Mouse (Mus musculus) heart, postnatal 14 days (tissue): ENCODE measurements around the gene Ear6. TPM values are rescaled to one million over a fixed set of nuclear protein-coding genes. Genes with fewer than 3 reads are reported as not detected.

Source experiments
- DNase-seq, 2 experiments: peaks; one replicate each; pipeline ENCODE4 v3.0.0; 2021 to 2022
- intact Hi-C: fragments of 180-260 bp; cut with DNase I; formaldehyde crosslinking; loops from one replicate; pipeline ENCODE4 v1.15.1; 2025
- microRNA-seq, 2 experiments: library from miRNA; unstranded; fragments of <30 nt; microRNA quantifications; one replicate each; pipeline ENCODE4 v1.2.0; 2021 to 2022
- total RNA-seq, 2 experiments: library from RNA; stranded (reverse); gene quantifications; 2 replicates each; pipeline ENCODE4 v1.2.3; 2021

Ear6 gene
- total RNA-seq, 2 experiments from 2014 or later, result not detected

DNA sequence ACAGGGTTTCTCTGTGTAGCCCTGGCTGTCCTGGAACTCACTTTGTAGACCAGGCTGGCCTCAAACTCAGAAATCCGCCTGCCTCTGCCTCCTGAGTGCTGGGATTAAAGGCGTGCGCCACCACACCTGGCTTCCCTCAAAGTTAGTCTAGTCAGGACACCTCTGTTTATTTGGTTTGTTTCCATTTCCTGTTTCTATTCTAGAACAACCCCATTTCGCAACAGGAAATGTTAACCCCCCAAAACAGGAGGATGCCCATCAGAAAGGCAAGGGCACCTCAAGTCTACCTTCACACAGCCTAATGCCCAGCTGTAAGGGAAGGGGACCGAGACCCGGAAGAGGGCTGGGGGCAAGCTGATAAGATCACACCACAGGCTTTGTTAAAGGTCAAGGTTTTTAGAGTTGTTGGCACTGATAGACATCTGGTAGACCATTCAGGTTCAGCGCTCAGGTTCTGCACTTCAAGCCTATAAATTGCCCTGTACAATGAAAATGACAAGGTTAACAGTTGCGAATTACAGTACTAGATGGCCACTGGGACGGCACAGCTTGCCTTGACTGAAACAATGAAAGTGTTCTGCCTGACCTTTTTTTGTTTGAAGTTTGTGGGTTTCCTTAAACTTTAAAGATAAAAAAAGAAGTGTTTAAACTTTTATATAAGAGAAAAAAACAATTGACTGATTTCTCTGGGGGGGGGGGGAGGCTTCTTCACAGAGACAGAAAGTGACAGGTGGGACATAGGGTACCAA, 38.9 kb downstream of the Ear6 start, which contains the start of gene Slc39a2:
Slc39a2 (plus strand) TSS at position 699 of the 749 bp plus-strand sequence.
- intact Hi-C loops, result no loop called here
- no peak for DNase-seq

DNA sequence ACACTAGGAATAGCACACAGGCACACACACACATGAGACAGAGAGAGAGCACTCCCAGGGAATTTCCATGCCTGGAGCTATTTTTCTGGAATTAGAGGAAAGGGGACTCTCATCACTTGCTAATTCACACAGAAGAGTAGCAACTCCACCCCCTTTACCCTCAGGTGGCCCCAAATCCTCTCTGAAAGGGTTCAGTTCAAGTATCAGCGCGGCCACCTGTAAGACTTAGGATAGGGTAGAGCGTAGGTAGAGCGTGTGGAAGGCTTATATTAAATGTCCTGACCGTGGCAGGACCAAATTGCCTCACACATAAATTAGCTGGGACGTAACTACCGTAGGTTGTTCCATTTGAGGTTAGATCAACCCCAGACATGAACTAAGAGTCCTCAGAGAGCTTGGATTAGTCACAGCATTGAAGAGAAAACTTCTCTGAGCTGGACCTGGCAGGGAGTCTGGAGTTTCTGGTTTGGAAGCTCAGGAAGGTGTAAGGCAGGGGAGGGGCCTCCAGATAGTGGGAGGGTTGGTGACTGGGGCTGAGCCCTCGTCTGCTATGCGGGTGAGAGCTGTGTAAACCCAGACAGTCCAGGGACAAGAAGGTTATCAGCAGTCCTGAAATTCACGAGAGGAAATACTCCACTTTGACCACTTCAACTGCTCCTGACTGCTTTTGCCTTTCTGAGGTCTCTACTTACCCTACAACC, 39.7 kb downstream of the Ear6 start:
- DNase-seq, result no peak
- intact Hi-C loops, result no loop called here

DNA sequence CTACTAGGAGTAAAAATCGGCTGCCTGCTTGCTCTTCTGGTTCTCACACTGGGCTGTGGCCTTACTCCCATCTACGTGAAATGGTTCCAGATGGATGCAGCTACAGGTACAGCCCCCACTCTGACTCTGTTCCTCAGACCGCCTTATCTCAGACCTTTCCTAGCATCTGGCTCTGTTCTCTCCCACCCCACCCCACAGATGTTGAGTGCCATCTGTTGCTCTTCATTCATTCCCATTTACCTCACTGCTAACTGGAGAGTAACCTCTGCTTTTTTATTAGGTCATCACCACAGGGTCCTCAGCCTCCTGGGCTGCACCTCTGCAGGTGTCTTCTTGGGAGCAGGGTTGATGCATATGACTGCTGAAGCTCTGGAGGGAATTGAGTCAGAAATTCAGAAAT, 40.3 kb downstream of the Ear6 start:
- DNase-seq, result no peak
- intact Hi-C loops, result no loop called here

DNA sequence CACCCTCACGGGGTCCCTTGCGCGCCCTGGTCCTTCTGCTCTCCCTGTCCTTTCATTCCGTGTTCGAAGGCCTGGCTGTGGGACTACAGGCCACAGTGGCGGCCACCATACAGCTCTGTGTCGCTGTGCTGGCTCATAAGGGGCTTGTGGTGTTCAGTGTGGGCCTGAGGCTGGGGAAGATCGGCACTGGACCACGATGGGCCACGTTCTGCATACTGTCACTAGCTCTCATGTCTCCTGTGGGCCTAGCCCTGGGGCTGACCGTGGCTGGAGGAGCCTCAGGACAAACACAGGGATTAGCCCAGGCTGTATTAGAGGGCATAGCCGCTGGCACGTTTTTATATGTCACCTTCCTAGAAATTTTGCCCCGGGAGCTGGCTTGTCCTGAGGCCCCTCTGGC, 41.6 kb downstream of the Ear6 start:
- DNase-seq, result no peak
- intact Hi-C loops, result no loop called here

DNA sequence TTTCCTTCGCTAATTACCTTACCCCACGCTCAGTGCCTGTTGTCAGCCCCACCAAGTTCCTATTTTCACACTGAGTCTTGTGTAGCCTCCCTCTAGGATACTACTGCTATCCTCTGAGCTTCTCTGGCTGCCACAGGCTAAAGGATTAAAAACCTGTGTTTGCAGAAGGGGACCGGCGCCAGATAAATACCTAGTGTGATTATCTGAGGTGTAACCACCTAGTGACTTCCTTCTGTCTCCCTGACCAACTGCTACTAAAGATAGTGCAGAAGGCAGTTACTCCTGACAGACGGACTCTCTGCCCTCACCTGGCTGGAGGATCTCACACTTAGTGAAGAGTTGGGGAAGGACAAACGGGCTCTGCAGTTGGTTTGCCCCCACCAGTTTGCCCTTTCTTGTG, 42.5 kb downstream of the Ear6 start:
- intact Hi-C loops, result no loop called here
- DNase-seq, result no peak

DNA sequence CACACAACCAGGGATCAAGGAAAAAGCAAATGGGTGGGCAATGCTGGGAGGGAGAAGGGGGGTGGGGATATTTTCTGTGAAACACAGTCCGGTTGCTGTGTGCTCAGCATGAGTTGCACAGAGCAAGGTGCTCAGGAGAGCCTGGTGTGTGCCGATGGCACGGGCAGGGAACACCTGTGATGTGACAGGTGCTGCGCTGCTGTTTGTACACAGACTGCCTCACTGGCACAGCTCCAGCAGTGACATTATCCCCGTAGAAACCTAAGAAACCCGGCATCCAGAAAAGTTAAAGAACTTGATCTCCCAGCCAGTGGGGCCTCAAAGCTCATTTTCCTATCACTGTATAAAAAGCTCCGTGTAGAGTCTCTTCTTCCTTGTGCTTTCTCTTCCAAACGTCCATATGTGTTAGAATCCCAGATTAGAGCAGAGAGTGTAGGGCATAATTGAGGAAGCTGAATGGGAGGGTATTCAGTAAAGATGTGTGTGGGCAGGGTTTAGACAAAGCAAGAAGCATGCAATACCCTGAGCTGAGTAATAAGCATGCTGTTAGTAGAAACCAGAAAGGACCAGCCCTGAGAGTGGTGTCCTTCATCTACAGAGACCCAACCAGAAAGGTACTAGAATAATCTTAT, 43.2 kb downstream of the Ear6 start:
- DNase-seq, result no peak
- intact Hi-C loops, result no loop called here

DNA sequence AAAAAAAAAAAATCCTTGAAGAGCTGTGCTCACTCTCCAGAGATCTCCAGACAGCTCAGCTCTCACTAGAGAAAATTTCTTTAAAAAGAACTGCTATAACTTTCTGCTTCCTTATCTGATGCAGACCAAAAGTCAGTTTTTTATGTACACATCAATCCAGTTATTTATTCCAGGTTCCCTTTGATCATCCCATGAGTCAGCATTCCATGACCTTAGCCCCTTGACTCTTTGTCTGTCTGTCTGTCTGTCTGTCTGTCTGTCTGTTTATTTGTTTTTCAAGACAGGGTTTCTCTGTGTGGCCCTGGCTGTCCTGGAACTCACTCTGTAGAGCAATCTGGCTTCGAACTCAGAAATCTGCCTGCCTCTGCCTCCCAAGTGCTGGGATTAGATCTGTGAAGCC, 45.9 kb downstream of the Ear6 start:
- intact Hi-C loops, result no loop called here
- DNase-seq, result no peak

DNA sequence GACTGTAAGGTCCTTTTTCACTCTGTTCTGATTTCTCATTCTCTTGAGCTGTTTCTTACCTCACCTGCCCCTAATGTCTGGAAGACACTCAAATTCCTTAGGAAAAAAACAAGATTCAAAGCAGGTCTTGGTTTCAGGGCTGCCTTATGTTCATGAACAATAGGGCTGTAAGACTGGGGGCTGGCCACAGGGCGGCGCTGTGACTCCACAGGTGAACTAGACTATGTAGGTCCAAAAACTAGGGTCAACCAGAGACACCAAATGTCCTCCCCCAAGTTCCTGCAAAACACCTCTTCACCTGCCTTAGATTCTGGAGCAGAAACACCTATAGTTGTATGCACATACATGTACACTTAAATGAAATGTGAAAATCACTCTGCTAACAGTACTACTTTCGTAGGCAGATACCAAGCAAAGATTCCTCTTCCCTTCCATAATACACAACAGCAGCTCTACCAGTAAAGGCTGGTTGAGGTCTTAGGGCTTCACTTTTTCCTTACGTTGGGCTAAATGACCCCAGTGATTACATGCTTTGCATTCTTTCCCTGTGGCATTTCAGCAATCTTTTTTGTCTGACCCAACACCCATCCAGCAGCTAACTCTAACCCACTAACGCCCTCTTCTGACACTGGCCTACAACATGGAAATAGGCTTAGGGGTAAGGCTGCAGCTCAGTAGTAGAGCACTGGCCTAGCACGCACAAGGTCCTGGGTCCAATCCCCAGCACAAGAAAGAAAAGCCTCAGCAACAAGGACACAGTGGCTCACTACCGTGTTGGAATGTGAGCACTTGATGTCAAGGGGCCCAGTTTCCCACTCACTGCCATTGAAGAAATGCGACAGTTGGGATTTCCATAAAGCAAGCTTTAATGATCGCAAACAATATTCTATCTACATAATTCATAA, 49.6 kb downstream of the Ear6 start:
- peak; percentile 88 to 92 for DNase-seq
- intact Hi-C loops, result loop anchor here (1.0 to 10.0 kb wide), 3 partner anchors 28 to 292 kb away; partner anchors contain the start of gene Supt16

DNA sequence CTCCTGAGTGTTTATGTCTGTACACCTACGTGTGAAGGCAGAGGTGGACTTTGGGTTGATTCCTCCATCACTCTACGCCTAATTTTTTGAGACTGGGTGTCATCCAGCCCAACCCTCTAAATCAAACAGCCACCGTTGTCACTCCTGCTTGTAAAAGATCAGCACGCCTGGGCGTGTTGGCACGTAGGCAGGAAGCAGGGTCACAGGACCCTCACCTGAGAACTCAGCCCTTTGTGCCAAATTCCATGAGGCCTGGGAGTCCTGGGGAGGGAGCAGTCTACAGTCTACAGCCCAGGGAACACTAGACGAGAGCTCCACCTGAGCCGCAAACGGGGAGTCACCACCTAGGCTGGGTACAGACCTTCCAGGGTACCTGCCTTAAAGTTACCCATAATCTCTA, 50.3 kb downstream of the Ear6 start:
- DNase-seq, result no peak
- intact Hi-C loops, result loop anchor here (10.0 kb wide), 1 partner anchor 291 kb away; the partner anchor contains the start of gene Supt16

Small RNA genes within 50 kb of the gene (microRNA-seq; reads per million reads assigned to microRNA genes)
- 0 reads per million in 2 experiments for gene Gm27375

Other genes with a start within 250 kb of the Ear6 start
- gene Gm17078, start 242.4 kb upstream of the Ear6 start, total RNA-seq, result not detected
- gene Gm4181, start 218.0 kb upstream of the Ear6 start, total RNA-seq, result not detected
- gene Gm17079, start 158.2 kb upstream of the Ear6 start, total RNA-seq, result not detected
- not detected for gene Gm5800, start 136.5 kb upstream of the Ear6 start, total RNA-seq
- gene Ang4, start 80.1 kb upstream of the Ear6 start, total RNA-seq, result not detected
- gene AY358078, start 53.7 kb upstream of the Ear6 start, total RNA-seq, result not detected
- gene Mettl17, start 31.1 kb downstream of the Ear6 start, total RNA-seq, result 10 to 100 TPM; 18.6 to 30.2 TPM
- under 1 TPM; 0.29 to 0.44 TPM for gene Slc39a2, start 39.2 kb downstream of the Ear6 start, total RNA-seq
- gene Ndrg2, start 60.5 kb downstream of the Ear6 start, total RNA-seq, result 1,000 to 10,000 TPM in 1 of 2 experiments, 100 to 1,000 TPM in 1; 982 to 1,030 TPM
- gene Tppp2, start 64.7 kb downstream of the Ear6 start, total RNA-seq, result not detected
- gene Rnase13, start 69.1 kb downstream of the Ear6 start, total RNA-seq, result not detected
- gene Arhgef40, start 131.0 kb downstream of the Ear6 start, total RNA-seq, result 10 to 100 TPM; 39.7 to 47.1 TPM
- gene Tmem253, start 162.0 kb downstream of the Ear6 start, total RNA-seq, result 1 to 10 TPM; 1.5 to 1.9 TPM
- 10 to 100 TPM; 32.0 to 33.6 TPM for gene Zfp219, start 167.0 kb downstream of the Ear6 start, total RNA-seq
- not detected for gene Olfr221, start 188.8 kb downstream of the Ear6 start, total RNA-seq